Mouse (Mus musculus) pancreas, adult 10 weeks (tissue): ENCODE results near the gene Psmc6. TPM values are rescaled to one million over a fixed set of nuclear protein-coding genes. Genes with fewer than 3 reads are reported as not detected.

Source experiments
- polyA plus RNA-seq: library from polyadenylated mRNA; stranded (reverse); fragments of 350-450 nt; fragmentation: Illumina TruSeq; extraction: RNeasy Lipid Tissue Mini Kit (QIAGEN cat#74804); gene quantifications from one replicate; pipeline ENCODE4 v1.2.3, GENCODE M21; 2015; ENCODE audit warnings: low read depth, low replicate concordance; ENCODE audit not compliant: insufficient read depth

Gene Psmc6
- polyA plus RNA-seq: 25.5 TPM

DNA sequence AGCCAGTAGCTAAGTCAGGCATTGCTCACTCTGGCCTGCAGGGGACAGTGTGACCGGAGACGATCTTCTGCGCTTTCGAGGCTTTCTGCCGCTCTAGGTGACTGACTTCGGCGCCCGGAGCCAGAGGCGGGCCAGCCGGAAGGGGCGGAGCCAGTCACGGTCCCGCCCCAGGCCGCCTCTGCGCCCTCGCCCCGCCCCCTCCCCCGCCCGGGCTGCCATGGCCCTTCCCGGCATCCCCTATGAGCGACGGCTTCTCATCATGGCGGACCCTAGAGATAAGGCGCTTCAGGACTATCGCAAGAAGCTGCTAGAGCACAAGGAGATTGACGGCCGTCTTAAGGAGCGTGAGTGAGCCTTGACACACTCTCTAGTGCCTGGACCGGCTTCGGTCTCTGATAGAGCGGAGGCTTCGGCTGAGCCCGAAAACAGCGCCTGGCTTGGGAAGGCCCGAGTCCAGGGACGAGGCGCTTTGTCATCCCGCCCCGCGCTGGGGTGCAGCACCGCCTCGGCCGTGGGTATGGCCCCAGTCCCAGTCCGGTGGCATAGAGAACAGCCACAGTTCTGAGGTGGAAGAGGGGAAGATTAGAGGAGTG, at the start of gene Psmc6:
TSS of gene Psmc6 (plus strand) at position 200 of the 593 bp plus-strand sequence.

DNA sequence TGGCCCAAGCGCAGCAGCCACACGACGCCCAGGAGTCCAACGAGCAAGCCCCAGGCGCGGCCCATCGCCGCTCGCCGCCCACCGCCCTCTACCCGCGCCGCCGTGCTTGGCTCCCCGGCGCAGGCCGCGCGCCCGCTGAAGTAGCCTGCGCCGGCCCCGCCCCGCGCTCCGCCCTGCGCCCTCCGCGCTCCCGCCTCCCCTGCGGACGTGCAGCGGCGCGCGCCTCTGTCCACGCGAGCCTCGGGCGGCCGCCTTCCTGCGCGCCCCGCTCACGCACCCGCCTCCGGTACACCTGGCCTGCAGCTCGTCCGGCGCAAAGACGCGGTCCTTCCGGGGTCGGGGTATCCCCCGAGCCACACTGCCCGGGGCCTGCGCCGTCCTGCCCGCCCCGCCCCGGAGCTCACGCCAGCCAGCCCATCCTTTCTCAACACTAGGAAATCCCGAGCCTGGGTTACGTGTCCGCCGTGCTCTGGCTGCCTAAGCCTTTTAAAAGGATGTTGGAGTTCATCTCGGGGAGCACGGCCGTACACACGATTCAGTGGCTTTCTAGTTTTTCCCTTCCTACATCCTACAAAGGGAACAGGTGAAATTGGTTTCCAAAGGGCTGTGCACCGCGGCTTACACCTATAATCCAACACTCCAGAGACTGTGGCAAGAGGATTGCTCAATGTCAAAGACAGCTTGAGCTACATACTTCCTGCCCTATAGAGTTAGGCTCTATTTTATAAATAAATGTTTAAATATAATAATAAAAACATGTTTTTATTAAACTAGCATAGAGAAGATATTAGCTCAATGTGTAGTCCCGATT, 11.0 kb upstream of the Psmc6 start, which contains the start of gene Ero1l:
TSS of gene Ero1l (minus strand) at position 346 of the 811 bp plus-strand sequence.

DNA sequence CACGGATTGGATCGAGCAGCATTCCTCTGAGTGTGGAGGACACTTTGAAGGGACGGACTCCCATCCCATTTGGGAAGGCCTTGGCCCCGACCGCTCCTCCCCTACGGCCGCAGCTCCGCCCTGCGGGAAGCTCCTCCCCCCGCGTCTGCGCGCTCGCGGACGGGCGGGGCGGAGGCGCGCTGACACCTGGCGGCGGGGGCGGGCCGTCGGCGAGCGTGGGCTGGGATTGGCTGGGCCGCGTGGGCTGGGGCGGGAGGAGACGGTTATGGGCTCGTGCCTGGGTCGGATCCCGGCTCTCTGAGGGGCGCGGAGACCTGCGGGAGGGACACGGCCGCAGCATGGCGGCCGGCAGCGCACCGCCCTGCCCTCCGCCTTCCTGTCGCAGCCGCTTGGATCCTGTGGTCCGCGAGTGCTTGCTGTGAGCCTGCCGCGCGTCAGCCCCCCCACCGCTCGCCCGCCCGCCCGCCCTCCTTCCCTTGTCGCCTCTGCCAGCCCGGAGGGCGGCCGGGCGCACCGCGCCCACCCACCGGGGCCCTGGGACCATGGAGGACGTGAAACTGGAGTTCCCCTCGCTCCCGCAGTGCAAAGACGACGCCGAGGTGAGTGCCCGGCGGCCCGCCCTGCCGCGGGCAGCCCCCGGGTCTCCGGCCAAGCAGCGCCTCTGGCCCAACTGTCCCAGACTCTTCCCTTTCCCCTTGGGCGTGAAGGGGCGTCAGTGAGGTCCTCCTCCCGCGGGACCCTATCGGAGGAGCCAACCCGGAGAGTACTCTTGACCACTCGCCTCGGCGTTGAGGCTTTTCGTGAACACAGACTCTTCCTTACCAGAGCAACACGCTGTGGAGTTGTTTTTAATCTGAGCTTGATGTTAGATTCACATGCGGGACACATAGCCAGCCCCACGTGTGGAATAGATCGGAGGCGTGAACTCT, 21.6 kb downstream of the Psmc6 start, which contains the start of gene Styx:
TSS of gene Styx (plus strand) at position 163 of the 929 bp plus-strand sequence.

Other genes with a start within 250 kb of the Psmc6 start
- gene Gpr137c, start 110.1 kb upstream of the Psmc6 start, polyA plus RNA-seq: not detected
- 3.7 TPM for gene Txndc16, start 109.5 kb upstream of the Psmc6 start, polyA plus RNA-seq
- gene Ero1l, start 11.0 kb upstream of the Psmc6 start, polyA plus RNA-seq: 5.5 TPM
- gene Styx, start 21.3 kb downstream of the Psmc6 start, polyA plus RNA-seq: 1.9 TPM
- gene Gnpnat1, start 75.1 kb downstream of the Psmc6 start, polyA plus RNA-seq: 10.0 TPM
- gene Fermt2, start 200.3 kb downstream of the Psmc6 start, polyA plus RNA-seq: 17.9 TPM